Mouse (Mus musculus) spleen, postnatal 10 days (tissue): ENCODE results near the gene Rhof.
"Not testable (repeated sequence)": the region's sequence is repeated elsewhere in the genome, so short reads cannot be mapped to it uniquely, and the experiment has no call there.

Experiments used
- DNase-seq, 2 experiments: peaks; one replicate each; pipeline ENCODE4 v3.0.0; 2021 to 2022; ENCODE audit warnings: low spot score in 2 of 2

Gene Rhof

GRCm38 (mm10) chr5:123068115-123068514 is 64.4 kb downstream of the Rhof start, which contains the start of gene Tmem120b:
Gene Tmem120b (plus strand): TSS chr5:123068415.
- no peak for DNase-seq

GRCm38 (mm10) chr5:123067395-123067995 is 65.0 kb downstream of the Rhof start:
- no peak for DNase-seq

- DNase-seq: peak; percentile 55 to 83
Measured at GRCm38 (mm10) chr5:123064207-123064606, 68.3 kb downstream of the Rhof start.

- DNase-seq: no peak
Measured at GRCm38 (mm10) chr5:123063141-123063540, 69.4 kb downstream of the Rhof start.

GRCm38 (mm10) chr5:123061402-123061749 is 71.1 kb downstream of the Rhof start:
- DNase-seq: not testable (repeated sequence)

GRCm38 (mm10) chr5:123060706-123061401 is 71.6 kb downstream of the Rhof start:
- no peak for DNase-seq

- peak in 1 of 2 experiments; percentile 71 for DNase-seq
Measured at GRCm38 (mm10) chr5:123059757-123060520, 72.6 kb downstream of the Rhof start.

- DNase-seq: peak in 1 of 2 experiments; percentile 39
Measured at GRCm38 (mm10) chr5:123058251-123059102, 74.0 kb downstream of the Rhof start.

GRCm38 (mm10) chr5:123057366-123058250 is 74.9 kb downstream of the Rhof start:
- DNase-seq: peak; percentile 90 to 98
